Mouse (Mus musculus) kidney, adult 2 months (tissue): ENCODE measurements around the gene Zfyve27. TPM values are rescaled to one million over a fixed set of nuclear protein-coding genes. Genes with fewer than 3 reads are reported as not detected.

Source experiments
- DNase-seq: peaks from one replicate; pipeline ENCODE4 v3.0.0; 2021
- H3K27ac ChIP-seq: fragments of 200-500 bp; 2 replicates; pipeline ENCODE4 v1.5.1; 2012; ENCODE audit warnings: low read depth, low read length, control low read depth, inconsistent platforms; ENCODE audit not compliant: insufficient read depth
- H3K27me3 ChIP-seq: fragments of 200-500 bp; replicated peaks from 2 replicates; pipeline ENCODE4 v1.6.1; 2012; ENCODE audit warnings: mild to moderate bottlenecking, moderate library complexity, low read length, inconsistent platforms; ENCODE audit not compliant: control insufficient read depth, insufficient read depth
- H3K36me3 ChIP-seq: fragments of 200-500 bp; 2 replicates; pipeline ENCODE4 v1.6.1; 2012; ENCODE audit warnings: mild to moderate bottlenecking, moderate library complexity, low read length, inconsistent platforms; ENCODE audit not compliant: control insufficient read depth, insufficient read depth
- H3K4me1 ChIP-seq: fragments of 200-500 bp; 2 replicates; pipeline ENCODE4 v1.6.1; 2011; ENCODE audit warnings: low read length; ENCODE audit not compliant: control insufficient read depth, insufficient read depth
- H3K4me3 ChIP-seq: fragments of 200-500 bp; 2 replicates; pipeline ENCODE4 v1.5.1; 2011; ENCODE audit warnings: mild to moderate bottlenecking, low read depth, low read length, control low read depth; ENCODE audit not compliant: insufficient read depth
- CTCF ChIP-seq: fragments of 200-500 bp; conservative IDR thresholded peaks from 2 replicates; pipeline ENCODE4 v1.5.1; 2011; ENCODE audit warnings: low read depth, mild to moderate bottlenecking, control low read depth, low read length, moderate library complexity, mixed read lengths; ENCODE audit not compliant: insufficient read depth, insufficient read length
- POLR2A ChIP-seq: fragments of 200-500 bp; IDR thresholded peaks from one replicate; pipeline ENCODE4 v1.6.1; 2011; ENCODE audit warnings: low read depth, low read length, control low read depth
- WGBS: fragments of 180-500 bp; shearing (Covaris S2); methylation state at CpG from one replicate; pipeline ENCODE4 v1.1.7; 2018; 5-methylcytosine and 5-hydroxymethylcytosine counted together
- polyA plus RNA-seq: library from polyadenylated mRNA; depleted of rRNA; stranded (reverse); fragments of >200 nt; gene quantifications from 2 replicates; pipeline ENCODE4 v1.2.3, GENCODE M21; 2012

Gene Zfyve27
- polyA plus RNA-seq, 1 experiment = 30.7 TPM

GRCm38 (mm10) chr19:42217374-42217763 lies 53.6 kb downstream of the Zfyve27 start:
- Histone ChIP-seq H3K36me3 (no peaks in the 10 kb centered on the region), H3K4me3 (no peak overlapping the region), H3K4me1 (no peaks in the 10 kb centered on the region), H3K27ac (no peak overlapping the region), H3K27me3 (no peaks in the 10 kb centered on the region)
- peak; percentile 27 for DNase-seq
- TF ChIP-seq POLR2A (no peak), CTCF (peak; percentile 71)
- WGBS = 20% methylated on average over 2 of the region's 2 CpGs

DNA sequence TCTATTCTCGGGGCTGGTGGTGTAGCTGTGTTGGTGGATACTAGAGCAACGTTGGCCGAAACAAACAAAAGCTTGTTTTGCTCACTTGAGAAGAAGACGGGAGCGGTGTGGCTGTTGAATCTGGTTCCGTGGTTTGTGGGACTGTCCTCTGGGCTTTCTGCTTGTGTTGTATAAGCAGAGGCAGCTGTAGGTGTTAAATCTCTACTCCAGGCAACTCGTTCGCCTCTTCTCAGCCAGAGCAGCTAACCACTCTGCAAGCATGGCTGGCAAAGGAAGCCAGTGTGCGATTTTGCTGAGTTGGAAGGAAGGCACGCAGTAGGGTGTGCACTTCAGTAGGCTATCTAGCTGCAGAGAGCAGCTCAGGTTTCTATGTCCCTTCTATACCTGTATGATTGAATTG lies 62.7 kb downstream of the Zfyve27 start:
- no peak for TF ChIP-seq CTCF
- no peak for TF ChIP-seq POLR2A
- Histone ChIP-seq H3K27me3 (no peaks in the 10 kb centered on the region), H3K36me3 (no peaks in the 10 kb centered on the region), H3K4me3 (no peak overlapping the region), H3K27ac (no peak overlapping the region), H3K4me1 (no peaks in the 10 kb centered on the region)
- DNase-seq = no peak
- WGBS = 77% methylated on average over 10 of the region's 10 CpGs

- Histone ChIP-seq H3K27ac (no peak overlapping the region), H3K36me3 (no peaks in the 10 kb centered on the region), H3K27me3 (no peaks in the 10 kb centered on the region), H3K4me1 (no peaks in the 10 kb centered on the region), H3K4me3 (no peak overlapping the region)
- TF ChIP-seq CTCF (no peak), POLR2A (no peak)
- WGBS = 77% methylated on average over 17 of the region's 17 CpGs
- no peak for DNase-seq
Measured at GRCm38 (mm10) chr19:42229499-42230287, 65.9 kb downstream of the Zfyve27 start.

DNA sequence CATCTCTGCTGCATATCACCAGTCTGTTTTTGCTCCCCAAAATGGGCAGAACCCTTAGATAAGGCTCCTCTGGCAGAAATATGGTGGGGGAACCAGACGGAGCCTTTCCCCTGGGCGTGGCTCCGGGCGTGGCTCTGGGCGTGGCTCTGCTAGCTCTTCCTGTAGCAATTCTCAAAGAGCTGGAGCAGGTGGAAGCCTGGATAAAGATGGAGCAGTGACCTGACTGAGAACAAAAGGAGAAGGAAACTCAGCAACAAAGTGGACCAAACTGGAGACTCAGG lies 66.5 kb downstream of the Zfyve27 start:
- TF ChIP-seq POLR2A = no peak
- no peak for TF ChIP-seq CTCF

DNA sequence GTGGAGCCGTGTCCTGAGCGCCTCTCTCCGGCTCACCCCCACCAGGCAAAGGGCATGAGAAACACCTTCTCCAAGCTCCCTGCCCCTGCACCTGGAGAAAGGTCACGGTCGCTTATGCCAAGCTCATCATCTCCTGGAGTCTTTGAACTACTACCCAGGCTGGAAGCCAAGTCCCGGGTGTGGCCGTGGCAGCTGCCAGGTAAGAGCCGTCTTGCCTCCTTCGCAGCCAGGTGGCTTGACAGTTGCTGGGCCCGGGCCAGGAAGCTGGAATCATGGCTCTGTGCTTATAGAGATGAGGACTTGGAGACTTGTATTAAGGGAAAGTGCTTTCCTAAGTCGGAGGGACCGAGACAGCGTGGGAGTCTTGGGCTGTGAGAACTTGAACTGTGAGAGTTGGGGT lies 67.2 kb downstream of the Zfyve27 start:
- Histone ChIP-seq H3K27me3 (no peaks in the 10 kb centered on the region), H3K27ac (no peak overlapping the region), H3K4me3 (no peak overlapping the region), H3K4me1 (no peaks in the 10 kb centered on the region), H3K36me3 (no peaks in the 10 kb centered on the region)
- no peak for TF ChIP-seq POLR2A
- no peak for TF ChIP-seq CTCF
- 75% methylated on average over 13 of the region's 13 CpGs for WGBS
- DNase-seq = peak; percentile 5

More for the DNA sequence above, 66.5 kb downstream of the Zfyve27 start:
- no peak overlapping the region for H3K27ac ChIP-seq
- WGBS = 76% methylated on average over 5 of the region's 5 CpGs
- H3K4me3 ChIP-seq = no peak overlapping the region
- DNase-seq = no peak
- no peaks in the 10 kb centered on the region for H3K27me3 ChIP-seq
- H3K4me1 ChIP-seq = no peaks in the 10 kb centered on the region
- H3K36me3 ChIP-seq = no peaks in the 10 kb centered on the region

GRCm38 (mm10) chr19:42237602-42238340 lies 74.0 kb downstream of the Zfyve27 start:
- DNase-seq = no peak
- Histone ChIP-seq H3K4me1 (no peaks in the 10 kb centered on the region), H3K27me3 (no peaks in the 10 kb centered on the region), H3K4me3 (no peak overlapping the region), H3K27ac (no peak overlapping the region), H3K36me3 (no peaks in the 10 kb centered on the region)
- WGBS = 18% methylated on average over 4 of the region's 4 CpGs
- no peak for TF ChIP-seq POLR2A
- no peak for TF ChIP-seq CTCF

DNA sequence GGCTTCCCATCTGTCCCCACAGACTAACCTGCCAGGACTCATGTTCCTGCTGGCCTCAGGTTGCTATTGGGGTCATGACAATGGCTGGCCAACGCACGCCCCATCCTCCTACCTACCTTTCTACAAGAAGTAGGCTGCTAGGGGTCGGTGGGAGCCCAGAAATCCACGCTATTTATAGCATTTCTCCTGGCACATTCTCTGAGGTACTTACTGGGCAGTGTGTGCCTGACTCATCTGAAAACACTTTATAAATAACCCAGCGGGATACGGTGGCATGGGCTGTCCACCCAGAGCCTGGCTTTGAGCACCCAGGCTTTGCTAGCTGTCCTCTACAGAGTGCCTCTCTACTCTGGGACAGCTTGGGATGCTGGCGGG lies 74.6 kb downstream of the Zfyve27 start:
- no peak overlapping the region for H3K27ac ChIP-seq

More for the DNA sequence above, 74.6 kb downstream of the Zfyve27 start:
- Histone ChIP-seq H3K27me3 (no peaks in the 10 kb centered on the region), H3K4me3 (no peak overlapping the region), H3K4me1 (no peaks in the 10 kb centered on the region), H3K36me3 (no peaks in the 10 kb centered on the region)
- no peak for TF ChIP-seq POLR2A
- TF ChIP-seq CTCF = no peak
- WGBS = 67% methylated on average over 7 of the region's 7 CpGs
- DNase-seq = no peak
